Mouse (Mus musculus) stomach, postnatal 0 days (tissue): ENCODE measurements around the gene Ehbp1l1. TPM values are rescaled to one million over a fixed set of nuclear protein-coding genes. Genes with fewer than 3 reads are reported as not detected.

ENCODE experiments used
- ATAC-seq: fragments of 200-750 bp; cut with Nextera tagmentation; 2 replicates; pipeline ENCODE4 v1.8.0; 2017; ENCODE audit not compliant: low FRiP score, low TSS enrichment
- DNase-seq: peaks from one replicate; pipeline ENCODE4 v3.0.0-alpha.2; 2016; ENCODE audit warnings: low spot score
- H3K27ac ChIP-seq: fragments of 300-500 bp; sonication (generic); replicated peaks from 2 replicates; pipeline ENCODE4 v1.5.1; 2014; ENCODE audit warnings: mild to moderate bottlenecking, control low read depth
- H3K27me3 ChIP-seq: fragments of 300-500 bp; sonication (generic); 2 replicates; pipeline ENCODE4 v1.6.1; 2014; ENCODE audit warnings: low read length; ENCODE audit not compliant: control insufficient read depth, insufficient read depth
- H3K36me3 ChIP-seq: fragments of 300-500 bp; sonication (generic); 2 replicates; pipeline ENCODE4 v1.6.1; 2014; ENCODE audit warnings: low read length, mixed read lengths; ENCODE audit not compliant: control insufficient read depth, insufficient read depth
- H3K4me1 ChIP-seq: fragments of 300-500 bp; sonication (generic); replicated peaks from 2 replicates; pipeline ENCODE4 v1.6.1; 2014; ENCODE audit warnings: antibody characterized with exemption; ENCODE audit not compliant: control insufficient read depth, insufficient read depth
- H3K4me2 ChIP-seq: fragments of 300-500 bp; sonication (generic); replicated peaks from 2 replicates; pipeline ENCODE4 v1.6.1; 2014; ENCODE audit warnings: low read depth, mild to moderate bottlenecking, control low read depth, moderate library complexity
- H3K4me3 ChIP-seq: fragments of 300-500 bp; sonication (generic); 2 replicates; pipeline ENCODE4 v1.5.1; 2014; ENCODE audit warnings: low read depth, low read length, control low read depth
- H3K9ac ChIP-seq: fragments of 300-500 bp; sonication (generic); 2 replicates; pipeline ENCODE4 v1.6.1; 2014; ENCODE audit warnings: mild to moderate bottlenecking, low read length, control low read depth, mixed read lengths
- H3K9me3 ChIP-seq: fragments of 300-500 bp; sonication (generic); 2 replicates; pipeline ENCODE4 v1.6.1; 2016; ENCODE audit warnings: low read length; ENCODE audit not compliant: control insufficient read depth
- CTCF ChIP-seq: IDR thresholded peaks from 2 replicates; pipeline ENCODE4 v1.5.1; 2016; ENCODE audit warnings: antibody characterized with exemption, low read depth, mild to moderate bottlenecking, moderate library complexity
- EP300 ChIP-seq: optimal IDR thresholded peaks from 2 replicates; pipeline ENCODE3; 2016; ENCODE audit warnings: antibody characterized with exemption
- WGBS: fragments of 180-500 bp; shearing (Covaris S2); extraction: QIAGEN DNeasy Blood & Tissue Kit; methylation state at CpG from one replicate; pipeline ENCODE4 v1.1.7; 2014; 5-methylcytosine and 5-hydroxymethylcytosine counted together
- polyA plus RNA-seq: library from polyadenylated mRNA; unstranded; fragments of >200 nt; fragmentation: Nextera tagmentation; extraction: Ambion mirVana; gene quantifications from 2 replicates; pipeline ENCODE4 v1.2.1, GENCODE M21; 2015

The Ehbp1l1 gene
- polyA plus RNA-seq, 1 experiment from 2014 or later = 28.0 TPM

DNA sequence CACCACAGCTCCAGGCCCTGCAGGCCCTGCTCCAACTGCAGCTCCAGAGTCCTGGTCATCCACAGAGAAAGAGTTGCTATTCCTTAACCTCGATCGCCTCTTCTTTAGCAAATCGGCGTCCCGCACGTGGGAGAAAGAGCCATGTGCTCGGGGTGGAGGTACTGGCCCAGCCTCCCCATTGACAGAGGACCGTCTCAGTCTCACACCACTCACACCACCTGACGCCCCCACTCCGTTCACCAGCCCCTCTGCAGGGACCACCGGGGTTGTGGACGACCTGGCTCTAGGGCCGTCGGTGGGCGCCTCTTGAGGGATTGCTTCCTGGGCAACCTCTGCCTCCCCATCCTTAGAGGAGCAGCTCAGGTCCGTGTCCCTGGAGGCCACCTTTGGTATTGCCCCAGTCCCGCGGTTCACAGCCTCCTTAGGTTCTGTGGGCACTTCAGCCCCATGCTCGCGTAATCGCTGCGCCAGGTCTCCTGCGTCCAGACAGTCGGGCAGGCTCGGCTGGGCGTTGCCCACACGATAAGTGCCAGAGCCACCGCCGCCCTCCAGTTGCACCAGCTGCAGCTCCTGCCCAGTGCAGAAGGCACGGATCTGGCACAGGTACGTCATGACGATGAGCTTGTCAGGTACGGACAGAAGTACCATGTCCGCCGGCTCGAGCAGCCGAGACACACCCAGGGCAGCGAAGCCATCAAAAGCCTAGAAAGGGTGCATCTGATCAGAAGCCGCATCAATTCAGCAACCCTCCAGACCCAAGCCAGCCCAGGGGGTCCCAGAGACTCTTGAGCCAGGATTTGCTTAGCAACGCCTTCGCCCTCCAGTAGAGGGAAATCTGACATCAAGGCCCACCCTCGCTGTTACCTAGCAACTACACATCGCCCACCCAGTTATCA, 10.1 kb downstream of the Ehbp1l1 start:
- Histone ChIP-seq H3K36me3 (peaks cover 26% of the 10 kb centered on the region), H3K9me3 (no peaks in the 10 kb centered on the region), H3K27ac (no peak overlapping the region), H3K4me1 (peaks cover 7% of the 10 kb centered on the region; the same call in 1 of the 2 replicates), H3K27me3 (no peaks in the 10 kb centered on the region), H3K4me2 (peak overlapping the region; percentile 31), H3K9ac (peak overlapping the region; percentile 23; the same call in 1 of the 2 replicates), H3K4me3 (no peak overlapping the region)
- DNase-seq = peak; percentile 85
- WGBS = 38% methylated on average over 43 of the region's 43 CpGs
- TF ChIP-seq CTCF (peak; percentile 63), EP300 (no peak)
- ATAC-seq = peak; percentile 87

- Histone ChIP-seq H3K27ac (peak overlapping the region; percentile 70), H3K4me2 (no peak overlapping the region; the same call in 1 of the 2 replicates), H3K27me3 (no peaks in the 10 kb centered on the region), H3K4me1 (peaks cover 7% of the 10 kb centered on the region; the same call in 1 of the 2 replicates), H3K36me3 (peaks cover 11% of the 10 kb centered on the region), H3K9ac (no peak overlapping the region), H3K4me3 (no peak overlapping the region), H3K9me3 (no peaks in the 10 kb centered on the region)
- TF ChIP-seq CTCF (no peak), EP300 (no peak)
- 0% methylated on average over 1 of the region's 2 CpGs for WGBS
- DNase-seq (peak; percentile 82), ATAC-seq (peak; percentile 79)
These were observed 12.4 kb downstream of the Ehbp1l1 start for GRCm38 (mm10) chr19:5713730-5714129.

DNA sequence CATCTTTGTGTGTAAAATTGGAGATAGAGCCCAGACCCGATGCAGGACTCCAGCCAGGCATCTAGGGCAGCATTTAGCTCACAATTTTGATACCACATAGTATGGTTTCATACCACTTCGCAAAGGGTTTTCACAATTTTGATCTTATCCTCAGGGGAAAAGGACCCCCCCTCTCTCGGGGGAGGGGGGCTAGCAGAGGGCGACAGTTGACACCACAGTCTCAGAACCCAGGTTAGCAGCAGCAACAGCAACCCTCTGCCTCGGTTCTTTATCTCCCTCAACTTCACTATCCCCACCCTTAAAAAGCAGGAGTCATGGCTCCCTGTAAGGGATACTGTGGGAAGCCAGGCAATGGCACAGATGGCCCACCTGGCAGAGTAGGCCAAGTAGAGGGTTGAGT, 12.9 kb downstream of the Ehbp1l1 start:
- Histone ChIP-seq H3K4me1 (peaks cover 7% of the 10 kb centered on the region; the same call in 1 of the 2 replicates), H3K27me3 (no peaks in the 10 kb centered on the region), H3K9ac (no peak overlapping the region), H3K27ac (peak overlapping the region; percentile 70), H3K9me3 (no peaks in the 10 kb centered on the region), H3K36me3 (peaks cover 11% of the 10 kb centered on the region), H3K4me3 (no peak overlapping the region), H3K4me2 (no peak overlapping the region; the same call in 1 of the 2 replicates)
- DNase-seq (no peak), ATAC-seq (0 out of 2 replicates have a peak, but pooled peaks have one; percentile 0)
- TF ChIP-seq EP300 (no peak), CTCF (no peak)
- 63% methylated on average over 5 of the region's 5 CpGs for WGBS

GRCm38 (mm10) chr19:5711907-5712460, 14.1 kb downstream of the Ehbp1l1 start:
- Histone ChIP-seq H3K9ac (no peak overlapping the region), H3K9me3 (no peaks in the 10 kb centered on the region), H3K27me3 (no peaks in the 10 kb centered on the region), H3K36me3 (peaks cover 15% of the 10 kb centered on the region), H3K4me2 (no peak overlapping the region), H3K4me3 (no peak overlapping the region), H3K27ac (no peak overlapping the region), H3K4me1 (peaks cover 7% of the 10 kb centered on the region; the same call in 1 of the 2 replicates)
- 88% methylated on average over 14 of the region's 14 CpGs for WGBS
- ATAC-seq (no peak), DNase-seq (no peak)
- no peak for TF ChIP-seq EP300
- TF ChIP-seq CTCF = no peak

- Histone ChIP-seq H3K4me2 (no peak overlapping the region), H3K4me1 (peaks cover 7% of the 10 kb centered on the region; the same call in 1 of the 2 replicates), H3K9me3 (no peaks in the 10 kb centered on the region), H3K27ac (no peak overlapping the region), H3K27me3 (no peaks in the 10 kb centered on the region), H3K9ac (no peak overlapping the region), H3K4me3 (no peak overlapping the region), H3K36me3 (peaks cover 15% of the 10 kb centered on the region)
- DNase-seq = peak; percentile 77
- 22% methylated on average over 3 of the region's 3 CpGs for WGBS
- no peak for ATAC-seq
- TF ChIP-seq CTCF (peak; percentile 90), EP300 (no peak)
These were observed 14.9 kb downstream of the Ehbp1l1 start for GRCm38 (mm10) chr19:5711218-5711617.

GRCm38 (mm10) chr19:5710581-5710980, 15.5 kb downstream of the Ehbp1l1 start:
- no peak for ATAC-seq
- 85% methylated on average over 8 of the region's 8 CpGs for WGBS

More at GRCm38 (mm10) chr19:5710581-5710980, 15.5 kb downstream of the Ehbp1l1 start:
- H3K27me3 ChIP-seq = no peaks in the 10 kb centered on the region
- TF ChIP-seq EP300 = no peak
- no peak for TF ChIP-seq CTCF
- peaks cover 15% of the 10 kb centered on the region for H3K36me3 ChIP-seq
- H3K4me3 ChIP-seq = no peak overlapping the region
- DNase-seq = no peak
- H3K9ac ChIP-seq = no peak overlapping the region
- no peak overlapping the region for H3K4me2 ChIP-seq
- no peak overlapping the region for H3K27ac ChIP-seq
- H3K9me3 ChIP-seq = no peaks in the 10 kb centered on the region
- H3K4me1 ChIP-seq = peaks cover 9% of the 10 kb centered on the region
